Mouse (Mus musculus) heart, postnatal 0 days (tissue): Measurements from ENCODE around the gene Zfp553.
A peak's percentile ranks its signal among the peaks of the same experiment; 100 is the strongest.

Source experiments
- CTCF ChIP-seq: IDR thresholded peaks from 2 replicates; pipeline ENCODE4 v1.5.1; 2016; ENCODE audit warnings: antibody characterized with exemption, control low read depth, low read depth
- EP300 ChIP-seq: IDR thresholded peaks from 2 replicates; pipeline ENCODE4 v1.6.1; 2016; ENCODE audit warnings: antibody characterized with exemption, low read depth

- TF ChIP-seq CTCF = peak; percentile 49
- TF ChIP-seq EP300 = no peak
Measured at GRCm38 (mm10) chr7:127252414-127252813, 19.6 kb downstream of the Zfp553 start.
